Mouse (Mus musculus): Measurements from ENCODE around the gene Car2. TPM values are rescaled to one million over a fixed set of nuclear protein-coding genes. Genes with fewer than 3 reads are reported as not detected.

The Car2 gene
- polyA plus RNA-seq, 2 experiments, result 1,504 to 2,373 TPM

GRCm38 (mm10) chr3:14869779-14870178 is 16.3 kb upstream of the Car2 start:
- H3K27me3 ChIP-seq (ENCODE audit: control insufficient read depth, insufficient read depth, low read length), result no peaks in the 10 kb centered on the region
- no peaks in the 10 kb centered on the region for H3K9me3 ChIP-seq (ENCODE audit: control insufficient read depth, low read length)
- ATAC-seq (ENCODE audit: insufficient read depth), result peak; percentile 53
- H3K36me3 ChIP-seq (replicated peaks; ENCODE audit: control insufficient read depth, insufficient read depth, low read depth), result no peaks in the 10 kb centered on the region
- DNase-seq (ENCODE audit: low read depth in 3 of 3, low spot score in 3 of 3), result peak in 1 of 3 experiments; percentile 57
- no peak for TF ChIP-seq EP300 (IDR thresholded peaks at IDR 0.05; ENCODE audit: low read depth)
- TF ChIP-seq CTCF (IDR thresholded peaks at IDR 0.05; ENCODE audit: low read depth), result peak; percentile 96
- WGBS (ENCODE audit: insufficient replicate concordance), result 18% methylated on average over 11 of the region's 11 CpGs
- H3K4me1 ChIP-seq (replicated peaks; ENCODE audit: control insufficient read depth in 2 of 2, insufficient read depth in 2 of 2, low read length in 1 of 2), result peaks cover 0 to 6% of the 10 kb centered on the region in 2 experiments; a peak in 2 of 4 replicates
- H3K27ac ChIP-seq, result no peak overlapping the region
- H3K9ac ChIP-seq (replicated peaks), result no peak overlapping the region
- H3K4me3 ChIP-seq (ENCODE audit: insufficient read depth in 1 of 2, low read depth in 2 of 2, low read length in 2 of 2), result peak overlapping the region; percentile 6 to 20; a peak in 3 of 4 replicates
- H3K4me2 ChIP-seq (ENCODE audit: low read depth), result peak overlapping the region; percentile 58

- ATAC-seq (ENCODE audit: insufficient read depth) (no peak), DNase-seq (ENCODE audit: low read depth in 3 of 3, low spot score in 3 of 3) (no peak)
- Histone ChIP-seq H3K4me2 (ENCODE audit: low read depth) (no peak overlapping the region), H3K36me3 (replicated peaks; ENCODE audit: control insufficient read depth, insufficient read depth, low read depth) (no peaks in the 10 kb centered on the region), H3K4me3 (ENCODE audit: insufficient read depth in 1 of 2, low read depth in 2 of 2, low read length in 2 of 2) (no peak overlapping the region), H3K9ac (replicated peaks) (no peak overlapping the region), H3K27ac (no peak overlapping the region), H3K4me1 (replicated peaks; ENCODE audit: control insufficient read depth in 2 of 2, insufficient read depth in 2 of 2, low read length in 1 of 2) (peaks cover 0 to 9% of the 10 kb centered on the region in 2 experiments; a peak in 2 of 4 replicates), H3K9me3 (ENCODE audit: control insufficient read depth, low read length) (no peaks in the 10 kb centered on the region), H3K27me3 (ENCODE audit: control insufficient read depth, insufficient read depth, low read length) (no peaks in the 10 kb centered on the region)
- no peak for TF ChIP-seq EP300 (IDR thresholded peaks at IDR 0.05; ENCODE audit: low read depth)
- TF ChIP-seq CTCF (IDR thresholded peaks at IDR 0.05; ENCODE audit: low read depth), result no peak
- 21% methylated on average over 1 of the region's 1 CpGs for WGBS (ENCODE audit: insufficient replicate concordance)
Observed at GRCm38 (mm10) chr3:14870528-14870927, 15.5 kb upstream of the Car2 start.

- 12% methylated on average over 7 of the region's 7 CpGs for WGBS (ENCODE audit: insufficient replicate concordance)
Observed at GRCm38 (mm10) chr3:14871386-14871785, 14.7 kb upstream of the Car2 start.

GRCm38 (mm10) chr3:14874402-14875040 is 11.6 kb upstream of the Car2 start:
- Histone ChIP-seq H3K27ac (peak overlapping the region; percentile 32), H3K36me3 (replicated peaks; ENCODE audit: control insufficient read depth, insufficient read depth, low read depth) (no peaks in the 10 kb centered on the region), H3K27me3 (ENCODE audit: control insufficient read depth, insufficient read depth, low read length) (no peaks in the 10 kb centered on the region), H3K4me1 (replicated peaks; ENCODE audit: control insufficient read depth in 2 of 2, insufficient read depth in 2 of 2, low read length in 1 of 2) (peaks cover 32 to 45% of the 10 kb centered on the region in 2 experiments), H3K9me3 (ENCODE audit: control insufficient read depth, low read length) (no peaks in the 10 kb centered on the region), H3K4me3 (ENCODE audit: insufficient read depth in 1 of 2, low read depth in 2 of 2, low read length in 2 of 2) (no peak overlapping the region), H3K4me2 (ENCODE audit: low read depth) (peak overlapping the region; percentile 23; the same call in 1 of the 2 replicates), H3K9ac (replicated peaks) (no peak overlapping the region)
- ATAC-seq (ENCODE audit: insufficient read depth) (no peak), DNase-seq (ENCODE audit: low read depth in 3 of 3, low spot score in 3 of 3) (peak; percentile 73 to 80 (median 74))
- TF ChIP-seq CTCF (IDR thresholded peaks at IDR 0.05; ENCODE audit: low read depth) (peak; percentile 67), EP300 (IDR thresholded peaks at IDR 0.05; ENCODE audit: low read depth) (peak; percentile 46)
- 27% methylated on average over 8 of the region's 8 CpGs for WGBS (ENCODE audit: insufficient replicate concordance)

More at GRCm38 (mm10) chr3:14871386-14871785, 14.7 kb upstream of the Car2 start:
- ATAC-seq (ENCODE audit: insufficient read depth) (peak; percentile 25; the same call in 1 of the 2 replicates), DNase-seq (ENCODE audit: low read depth in 3 of 3, low spot score in 3 of 3) (no peak)
- Histone ChIP-seq H3K4me3 (ENCODE audit: insufficient read depth in 1 of 2, low read depth in 2 of 2, low read length in 2 of 2) (no peak overlapping the region), H3K4me1 (replicated peaks; ENCODE audit: control insufficient read depth in 2 of 2, insufficient read depth in 2 of 2, low read length in 1 of 2) (peaks cover 6 to 17% of the 10 kb centered on the region in 2 experiments), H3K4me2 (ENCODE audit: low read depth) (no peak overlapping the region), H3K9ac (replicated peaks) (no peak overlapping the region), H3K27ac (no peak overlapping the region), H3K36me3 (replicated peaks; ENCODE audit: control insufficient read depth, insufficient read depth, low read depth) (no peaks in the 10 kb centered on the region), H3K27me3 (ENCODE audit: control insufficient read depth, insufficient read depth, low read length) (no peaks in the 10 kb centered on the region), H3K9me3 (ENCODE audit: control insufficient read depth, low read length) (no peaks in the 10 kb centered on the region)
- TF ChIP-seq EP300 (IDR thresholded peaks at IDR 0.05; ENCODE audit: low read depth) (no peak), CTCF (IDR thresholded peaks at IDR 0.05; ENCODE audit: low read depth) (peak; percentile 49)

GRCm38 (mm10) chr3:14876325-14876918 is 9.7 kb upstream of the Car2 start:
- Histone ChIP-seq H3K9ac (replicated peaks) (peak overlapping the region; percentile 76), H3K27me3 (ENCODE audit: control insufficient read depth, insufficient read depth, low read length) (no peaks in the 10 kb centered on the region), H3K36me3 (replicated peaks; ENCODE audit: control insufficient read depth, insufficient read depth, low read depth) (no peaks in the 10 kb centered on the region), H3K4me3 (ENCODE audit: insufficient read depth in 1 of 2, low read depth in 2 of 2, low read length in 2 of 2) (peak overlapping the region in 1 of 2 experiments; percentile 37; a peak in 1 of 4 replicates), H3K27ac (peak overlapping the region; percentile 99), H3K4me2 (ENCODE audit: low read depth) (peak overlapping the region; percentile 67), H3K9me3 (ENCODE audit: control insufficient read depth, low read length) (no peaks in the 10 kb centered on the region), H3K4me1 (replicated peaks; ENCODE audit: control insufficient read depth in 2 of 2, insufficient read depth in 2 of 2, low read length in 1 of 2) (peaks cover 51 to 57% of the 10 kb centered on the region in 2 experiments)
- 62% methylated on average over 9 of the region's 9 CpGs for WGBS (ENCODE audit: insufficient replicate concordance)
- DNase-seq (ENCODE audit: low read depth in 3 of 3, low spot score in 3 of 3), result no peak
- TF ChIP-seq CTCF (IDR thresholded peaks at IDR 0.05; ENCODE audit: low read depth), result no peak
- no peak for TF ChIP-seq EP300 (IDR thresholded peaks at IDR 0.05; ENCODE audit: low read depth)
- no peak for ATAC-seq (ENCODE audit: insufficient read depth)

Measured in liver, embryonic 14.5 days (tissue).